Mouse (Mus musculus) limb, embryonic 14.5 days (tissue): ENCODE measurements around the gene Il3. TPM values are rescaled to one million over a fixed set of nuclear protein-coding genes. Genes with fewer than 3 reads are reported as not detected.

Experiments
- ATAC-seq: fragments of 200-750 bp; cut with Nextera tagmentation; 2 replicates; pipeline ENCODE4 v1.8.0; 2017; ENCODE audit warnings: low read depth, moderate number of reproducible peaks, moderate TSS enrichment; ENCODE audit not compliant: low FRiP score
- DNase-seq: peaks from one replicate; pipeline ENCODE4 v3.0.0-alpha.2; 2015; ENCODE audit warnings: low spot score
- H3K27ac ChIP-seq: fragments of 300-500 bp; sonication (generic); replicated peaks from 2 replicates; pipeline ENCODE4 v1.5.1; 2014; ENCODE audit warnings: low read depth, mild to moderate bottlenecking, low read length, moderate library complexity, mixed read lengths
- H3K27me3 ChIP-seq: fragments of 300-500 bp; sonication (generic); 2 replicates; pipeline ENCODE4 v1.6.1; 2014; ENCODE audit warnings: low read length, mixed read lengths; ENCODE audit not compliant: control insufficient read depth, insufficient read depth
- H3K36me3 ChIP-seq: fragments of 300-500 bp; sonication (generic); 2 replicates; pipeline ENCODE4 v1.6.1; 2014; ENCODE audit warnings: mild to moderate bottlenecking, low read length, moderate library complexity, mixed read lengths; ENCODE audit not compliant: control insufficient read depth, insufficient read depth
- H3K4me1 ChIP-seq: fragments of 300-500 bp; sonication (generic); 2 replicates; pipeline ENCODE4 v1.6.1; 2014; ENCODE audit warnings: antibody characterized with exemption, low read length, mixed read lengths; ENCODE audit not compliant: control insufficient read depth, insufficient read depth
- H3K4me2 ChIP-seq: fragments of 300-500 bp; sonication (generic); replicated peaks from 2 replicates; pipeline ENCODE4 v1.6.1; 2014; ENCODE audit warnings: low read depth, mild to moderate bottlenecking, low read length, moderate library complexity; ENCODE audit not compliant: severe bottlenecking
- H3K4me3 ChIP-seq: fragments of 300-500 bp; sonication (generic); replicated peaks from 2 replicates; pipeline ENCODE4 v1.5.1; 2014; ENCODE audit warnings: low read length
- H3K9ac ChIP-seq: fragments of 300-500 bp; sonication (generic); 2 replicates; pipeline ENCODE4 v1.6.1; 2014; ENCODE audit warnings: mild to moderate bottlenecking, low read depth, low read length, moderate library complexity; ENCODE audit not compliant: severe bottlenecking
- H3K9me3 ChIP-seq: fragments of 300-500 bp; sonication (generic); 2 replicates; pipeline ENCODE4 v1.6.1; 2016; ENCODE audit warnings: low read length; ENCODE audit not compliant: control insufficient read depth
- POLR2A ChIP-seq: fragments of 200-500 bp; IDR thresholded peaks from 2 replicates; pipeline ENCODE4 v1.8.0; 2012; ENCODE audit warnings: inconsistent platforms, mild to moderate bottlenecking, moderate library complexity, borderline replicate concordance; ENCODE audit not compliant: insufficient read depth, insufficient read length; ENCODE audit errors: extremely low read depth
- WGBS: fragments of 180-500 bp; shearing (Covaris S2); extraction: QIAGEN DNeasy Blood & Tissue Kit; methylation state at CpG from one replicate; pipeline ENCODE4 v1.1.7; 2014; 5-methylcytosine and 5-hydroxymethylcytosine counted together
- polyA plus RNA-seq, 2 experiments: library from polyadenylated mRNA; depleted of rRNA in 1 of 2; stranded (reverse) in 1 of 2; unstranded in 1 of 2; fragments of >200 nt; fragmentation: Nextera tagmentation in 1 of 2; extraction: Ambion mirVana in 1 of 2; gene quantifications; 2 replicates each; pipeline versions ENCODE4 v1.2.1 to v1.2.3; 2012 to 2014

The Il3 gene
- polyA plus RNA-seq, 2 experiments = not detected

- H3K4me3 ChIP-seq = no peak overlapping the region
- H3K4me1 ChIP-seq = no peaks in the 10 kb centered on the region
- H3K27me3 ChIP-seq = no peaks in the 10 kb centered on the region
- DNase-seq (no peak), ATAC-seq (no peak)
- H3K27ac ChIP-seq = no peak overlapping the region
- H3K36me3 ChIP-seq = no peaks in the 10 kb centered on the region
- H3K9me3 ChIP-seq = no peaks in the 10 kb centered on the region
- no peak overlapping the region for H3K9ac ChIP-seq
- no peak overlapping the region for H3K4me2 ChIP-seq
- TF ChIP-seq POLR2A = no peak
- 100% methylated on average over 1 of the region's 1 CpGs for WGBS
These were observed 29.7 kb upstream of the Il3 start for GRCm38 (mm10) chr11:54296734-54297133.

DNA sequence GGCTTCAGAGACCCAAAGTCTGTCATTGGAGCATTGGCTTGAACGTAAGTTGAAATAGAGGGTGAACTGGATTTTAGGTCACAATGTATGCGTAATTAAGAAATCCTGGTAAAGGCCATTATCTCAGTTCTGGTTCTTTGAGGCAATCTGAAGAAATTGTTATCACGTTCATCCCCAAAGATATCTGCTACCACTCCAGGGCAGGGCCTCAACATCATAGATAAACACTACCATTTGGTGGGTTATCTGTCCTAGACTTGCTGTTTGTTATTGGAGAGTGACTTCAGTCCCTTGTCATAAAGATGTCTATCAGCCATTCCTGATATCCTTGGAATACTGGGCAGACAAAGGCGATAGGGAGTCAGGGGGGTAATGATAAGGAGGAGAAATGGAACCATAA, 28.9 kb upstream of the Il3 start:
- no peak for TF ChIP-seq POLR2A
- DNase-seq (no peak), ATAC-seq (no peak)
- 85% methylated on average over 4 of the region's 4 CpGs for WGBS
- H3K36me3 ChIP-seq = no peaks in the 10 kb centered on the region
- no peaks in the 10 kb centered on the region for H3K4me1 ChIP-seq
- H3K4me2 ChIP-seq = no peak overlapping the region
- H3K9ac ChIP-seq = no peak overlapping the region
- H3K27me3 ChIP-seq = no peaks in the 10 kb centered on the region
- no peaks in the 10 kb centered on the region for H3K9me3 ChIP-seq
- H3K4me3 ChIP-seq = no peak overlapping the region
- H3K27ac ChIP-seq = no peak overlapping the region

DNA sequence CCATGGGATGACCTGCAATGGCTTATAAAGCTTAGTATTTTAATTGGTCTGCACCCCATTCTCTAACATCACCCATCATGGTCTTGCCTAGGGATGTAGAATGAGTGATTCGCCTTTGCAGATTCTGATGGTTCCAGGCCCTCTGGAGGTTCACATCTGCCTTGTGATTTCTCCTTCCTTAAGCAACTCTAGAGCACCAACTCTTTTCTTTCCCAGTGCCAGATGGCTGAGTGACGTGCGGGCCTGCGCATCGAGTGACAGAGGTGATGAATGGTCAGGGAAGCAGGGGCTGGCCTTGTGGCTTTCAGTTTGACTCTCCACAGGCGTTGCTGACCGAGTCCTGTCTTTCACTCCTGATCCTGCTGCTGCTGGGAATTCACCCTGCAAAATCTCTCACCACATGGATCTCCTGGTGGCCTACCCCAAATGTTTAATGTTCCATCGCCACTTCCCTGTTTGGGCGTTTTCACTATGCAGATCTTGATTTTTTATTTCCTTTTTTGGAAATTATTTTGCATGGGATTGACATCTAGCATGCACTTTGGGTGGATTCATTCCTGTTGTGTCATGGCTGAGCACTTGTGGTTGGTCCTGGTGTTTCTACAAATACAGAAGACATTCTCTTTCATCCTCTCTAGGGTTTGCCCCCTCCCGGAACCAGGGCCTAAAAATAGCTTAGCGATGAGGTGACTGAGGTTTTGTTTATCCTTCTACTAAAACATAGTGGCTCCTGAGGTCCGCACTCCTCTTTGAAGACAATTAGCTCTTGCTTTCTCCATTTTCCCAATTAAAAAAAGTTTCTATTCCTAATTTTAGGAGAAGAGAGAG, 27.1 kb upstream of the Il3 start:
- H3K4me1 ChIP-seq = no peaks in the 10 kb centered on the region
- DNase-seq = no peak
- H3K4me3 ChIP-seq = no peak overlapping the region
- ATAC-seq = no peak
- H3K27ac ChIP-seq = no peak overlapping the region
- no peak overlapping the region for H3K9ac ChIP-seq
- H3K9me3 ChIP-seq = no peaks in the 10 kb centered on the region
- H3K27me3 ChIP-seq = no peaks in the 10 kb centered on the region
- no peak overlapping the region for H3K4me2 ChIP-seq
- H3K36me3 ChIP-seq = no peaks in the 10 kb centered on the region
- TF ChIP-seq POLR2A = no peak
- 63% methylated on average over 12 of the region's 12 CpGs for WGBS

DNA sequence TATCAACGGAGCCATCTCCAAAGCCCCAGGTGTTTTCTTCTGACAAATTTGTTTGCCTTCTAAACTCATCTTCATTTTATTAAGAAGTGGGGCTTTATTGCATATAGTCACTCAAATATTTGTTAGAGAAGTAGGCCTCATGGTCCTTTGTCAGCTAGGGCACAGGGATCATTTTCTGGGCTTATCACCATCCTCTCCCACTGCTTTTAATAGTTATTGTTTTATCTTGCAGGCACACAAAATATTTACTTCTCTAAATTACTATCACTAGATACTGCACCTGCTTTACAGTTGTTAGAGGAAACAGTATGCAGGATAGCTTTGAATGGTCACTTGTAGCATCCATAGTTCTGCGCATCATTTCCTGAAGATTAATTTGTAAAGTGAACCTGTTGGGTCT, 25.1 kb upstream of the Il3 start:
- Histone ChIP-seq H3K9ac (no peak overlapping the region), H3K9me3 (no peaks in the 10 kb centered on the region), H3K27ac (no peak overlapping the region), H3K36me3 (no peaks in the 10 kb centered on the region), H3K4me1 (no peaks in the 10 kb centered on the region), H3K4me3 (no peak overlapping the region), H3K27me3 (no peaks in the 10 kb centered on the region), H3K4me2 (no peak overlapping the region)
- WGBS = 88% methylated on average over 2 of the region's 2 CpGs
- DNase-seq (no peak), ATAC-seq (no peak)
- TF ChIP-seq POLR2A = no peak

DNA sequence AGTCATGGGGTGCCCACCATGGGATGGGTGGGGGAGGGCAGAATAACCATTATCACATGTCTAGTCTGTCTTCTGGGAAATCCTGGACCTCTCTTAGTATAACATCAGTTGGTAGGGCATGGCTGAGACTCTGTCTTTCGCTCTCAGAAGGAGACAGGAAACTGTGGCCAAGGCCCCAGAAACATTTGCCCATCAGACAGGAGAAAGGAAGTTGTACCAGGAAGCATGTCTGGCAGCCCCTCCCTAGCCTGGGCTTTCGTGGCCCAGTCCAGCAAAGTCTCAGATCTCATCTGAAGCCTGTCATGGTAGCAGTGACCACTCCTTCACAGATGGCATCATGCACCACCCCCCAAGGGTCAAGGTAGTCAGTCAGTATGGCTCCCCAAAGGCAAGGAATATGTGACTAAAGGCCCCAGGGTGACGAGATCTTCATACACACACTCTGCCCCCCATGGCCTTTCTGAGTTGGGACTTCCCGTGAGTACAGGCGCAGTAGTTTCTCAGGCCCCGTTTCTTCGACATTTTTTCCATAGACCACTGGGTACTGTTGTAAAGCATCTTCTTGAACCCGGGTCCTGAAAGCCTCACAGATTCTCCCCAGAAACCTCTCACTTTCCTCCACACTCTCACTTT, 20.9 kb upstream of the Il3 start:
- no peak overlapping the region for H3K27ac ChIP-seq
- H3K4me3 ChIP-seq = no peak overlapping the region
- H3K4me1 ChIP-seq = no peaks in the 10 kb centered on the region
- no peak overlapping the region for H3K9ac ChIP-seq
- no peak overlapping the region for H3K4me2 ChIP-seq
- H3K9me3 ChIP-seq = no peaks in the 10 kb centered on the region
- no peaks in the 10 kb centered on the region for H3K36me3 ChIP-seq
- no peak for ATAC-seq
- WGBS = 80% methylated on average over 8 of the region's 8 CpGs
- no peak for TF ChIP-seq POLR2A
- no peak for DNase-seq
- H3K27me3 ChIP-seq = no peaks in the 10 kb centered on the region
